Mouse (Mus musculus) layer of hippocampus, postnatal 10 days (tissue): ENCODE data around the gene Ssxb3. TPM values are rescaled to one million over a fixed set of nuclear protein-coding genes. Genes with fewer than 3 reads are reported as not detected.
"Not testable (repeated sequence)": the region's sequence is repeated elsewhere in the genome, so short reads cannot be mapped to it uniquely, and the experiment has no call there.

Experiments used
- DNase-seq, 2 experiments: peaks; one replicate each; pipeline ENCODE4 v3.0.0; 2021; ENCODE audit warnings: low spot score in 2 of 2
- long read RNA-seq: library from polyadenylated mRNA; stranded (forward); transcript quantifications from one replicate; pipeline ENCODE4 v2.0.0, GENCODE M21; 2023
- total RNA-seq, 2 experiments: library from RNA; stranded (reverse); gene quantifications; 2 replicates each; pipeline ENCODE4 v1.2.3; 2021

The Ssxb3 gene
- not detected for total RNA-seq
- long read RNA-seq, result 0 reads

- DNase-seq, result not testable (repeated sequence)
These were observed at the start of gene Ssxb3 for GRCm38 (mm10) chrX:8591716-8592115. Gene Ssxb3, minus strand, starts transcription at chrX:8591816.

GRCm38 (mm10) chrX:8548155-8548554 is 43.5 kb downstream of the Ssxb3 start, which contains the start of gene Ssxb6:
Gene Ssxb6, minus strand, starts transcription at chrX:8548255.
- DNase-seq, result not testable (repeated sequence)

Other genes starting within 250 kb of the Ssxb3 start
- gene Ssxb9, start 224.8 kb downstream of the Ssxb3 start, total RNA-seq, result not detected
- gene Ssxb1, start 178.5 kb downstream of the Ssxb3 start, total RNA-seq, result not detected
- not detected for gene Ssxb2, start 130.1 kb downstream of the Ssxb3 start, total RNA-seq
- gene Gm14459, start 66.9 kb downstream of the Ssxb3 start, total RNA-seq, result not detected
- gene Ssxb6, start 43.6 kb downstream of the Ssxb3 start, total RNA-seq, result not detected
- not detected for gene Ssxb8, start 99.0 kb upstream of the Ssxb3 start, total RNA-seq
- not detected for gene Ssx9, start 156.6 kb upstream of the Ssxb3 start, total RNA-seq
- not detected for gene Ssxb5, start 211.9 kb upstream of the Ssxb3 start, total RNA-seq